Mouse (Mus musculus) embryonic facial prominence, embryonic 11.5 days (tissue): Measurements from ENCODE around the gene Mdfi. TPM values are rescaled to one million over a fixed set of nuclear protein-coding genes. Genes with fewer than 3 reads are reported as not detected.

Experiments
- ATAC-seq: fragments of 200-750 bp; cut with Nextera tagmentation; replicated peaks from 2 replicates; pipeline ENCODE4 v1.8.0; 2017; ENCODE audit warnings: low read depth; ENCODE audit not compliant: insufficient number of reproducible peaks, low FRiP score, low TSS enrichment
- DNase-seq: peaks from one replicate; pipeline ENCODE4 v3.0.0-alpha.2; 2015; ENCODE audit warnings: low spot score
- H3K27ac ChIP-seq: fragments of 300-500 bp; sonication (generic); replicated peaks from 2 replicates; pipeline ENCODE4 v1.5.1; 2014; ENCODE audit warnings: mild to moderate bottlenecking, low read depth, low read length, control low read depth
- H3K27me3 ChIP-seq: fragments of 300-500 bp; sonication (generic); 2 replicates; pipeline ENCODE4 v1.6.1; 2014; ENCODE audit warnings: mild to moderate bottlenecking, low read length, moderate library complexity, mixed read lengths; ENCODE audit not compliant: control insufficient read depth, insufficient read depth
- H3K36me3 ChIP-seq: fragments of 300-500 bp; sonication (generic); replicated peaks from 2 replicates; pipeline ENCODE4 v1.6.1; 2014; ENCODE audit warnings: low read depth, mild to moderate bottlenecking, low read length, moderate library complexity, mixed read lengths; ENCODE audit not compliant: control insufficient read depth, insufficient read depth
- H3K4me1 ChIP-seq: fragments of 300-500 bp; sonication (generic); 2 replicates; pipeline ENCODE4 v1.6.1; 2014; ENCODE audit warnings: low read length, mixed read lengths; ENCODE audit not compliant: control insufficient read depth, insufficient read depth
- H3K4me2 ChIP-seq: fragments of 300-500 bp; sonication (generic); 2 replicates; pipeline ENCODE4 v1.6.1; 2014; ENCODE audit warnings: low read depth, mild to moderate bottlenecking, control low read depth, low read length, moderate library complexity
- H3K4me3 ChIP-seq: fragments of 300-500 bp; sonication (generic); 2 replicates; pipeline ENCODE4 v1.5.1; 2014; ENCODE audit warnings: low read depth, low read length, control low read depth
- H3K9ac ChIP-seq: fragments of 300-500 bp; sonication (generic); replicated peaks from 2 replicates; pipeline ENCODE4 v1.6.1; 2014; ENCODE audit warnings: mild to moderate bottlenecking, control low read depth, low read length
- H3K9me3 ChIP-seq: fragments of 300-500 bp; sonication (generic); replicated peaks from 2 replicates; pipeline ENCODE4 v1.6.1; 2016; ENCODE audit warnings: mild to moderate bottlenecking, low read length, inconsistent platforms, mixed read lengths; ENCODE audit not compliant: control insufficient read depth
- WGBS: fragments of 180-500 bp; shearing (Covaris S2); extraction: QIAGEN DNeasy Blood & Tissue Kit; methylation state at CpG from one replicate; pipeline ENCODE4 v1.1.7; 2014; 5-methylcytosine and 5-hydroxymethylcytosine counted together
- polyA plus RNA-seq: library from polyadenylated mRNA; unstranded; fragments of >200 nt; fragmentation: Nextera tagmentation; extraction: Ambion mirVana; gene quantifications from 2 replicates; pipeline ENCODE4 v1.2.1, GENCODE M21; 2014

Mdfi gene
- polyA plus RNA-seq, 1 experiment from 2014 or later = 75.2 TPM

GRCm38 (mm10) chr17:47795446-47795845 lies 39.0 kb downstream of the Mdfi start:
- Histone ChIP-seq H3K27ac (no peak overlapping the region), H3K4me1 (peaks cover 6% of the 10 kb centered on the region), H3K4me3 (no peak overlapping the region), H3K36me3 (no peaks in the 10 kb centered on the region), H3K4me2 (no peak overlapping the region), H3K9me3 (no peaks in the 10 kb centered on the region), H3K27me3 (no peaks in the 10 kb centered on the region), H3K9ac (no peak overlapping the region)
- 24% methylated on average over 3 of the region's 3 CpGs for WGBS
- ATAC-seq (peak; percentile 49; the same call in 1 of the 2 replicates), DNase-seq (peak; percentile 70)

DNA sequence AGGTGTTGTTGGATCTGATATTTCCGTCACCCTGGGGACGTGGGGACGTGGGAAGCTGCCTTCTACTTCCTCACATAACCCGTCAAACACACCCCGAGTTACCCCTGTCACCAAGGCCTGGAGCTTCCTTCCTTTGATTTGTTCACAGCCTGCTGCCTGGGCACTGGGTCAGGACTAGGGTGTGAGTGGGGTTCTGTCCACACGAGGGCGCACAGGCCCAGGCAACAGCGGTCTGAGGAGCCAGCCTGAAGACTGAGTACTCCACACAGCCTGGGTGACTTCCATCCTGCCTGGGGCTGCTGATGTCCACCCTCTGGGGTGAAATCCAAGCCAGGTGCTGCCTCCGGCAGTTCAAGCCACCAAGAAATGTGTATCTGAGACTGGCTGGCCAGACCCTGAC lies 41.1 kb downstream of the Mdfi start:
- H3K9ac ChIP-seq = no peak overlapping the region
- WGBS = 11% methylated on average over 9 of the region's 9 CpGs
- peak; percentile 87 for DNase-seq
- no peaks in the 10 kb centered on the region for H3K9me3 ChIP-seq
- ATAC-seq = peak; percentile 69
- H3K4me3 ChIP-seq = no peak overlapping the region
- no peak overlapping the region for H3K4me2 ChIP-seq
- peaks cover 6% of the 10 kb centered on the region for H3K4me1 ChIP-seq
- no peaks in the 10 kb centered on the region for H3K27me3 ChIP-seq
- no peaks in the 10 kb centered on the region for H3K36me3 ChIP-seq
- H3K27ac ChIP-seq = no peak overlapping the region

DNA sequence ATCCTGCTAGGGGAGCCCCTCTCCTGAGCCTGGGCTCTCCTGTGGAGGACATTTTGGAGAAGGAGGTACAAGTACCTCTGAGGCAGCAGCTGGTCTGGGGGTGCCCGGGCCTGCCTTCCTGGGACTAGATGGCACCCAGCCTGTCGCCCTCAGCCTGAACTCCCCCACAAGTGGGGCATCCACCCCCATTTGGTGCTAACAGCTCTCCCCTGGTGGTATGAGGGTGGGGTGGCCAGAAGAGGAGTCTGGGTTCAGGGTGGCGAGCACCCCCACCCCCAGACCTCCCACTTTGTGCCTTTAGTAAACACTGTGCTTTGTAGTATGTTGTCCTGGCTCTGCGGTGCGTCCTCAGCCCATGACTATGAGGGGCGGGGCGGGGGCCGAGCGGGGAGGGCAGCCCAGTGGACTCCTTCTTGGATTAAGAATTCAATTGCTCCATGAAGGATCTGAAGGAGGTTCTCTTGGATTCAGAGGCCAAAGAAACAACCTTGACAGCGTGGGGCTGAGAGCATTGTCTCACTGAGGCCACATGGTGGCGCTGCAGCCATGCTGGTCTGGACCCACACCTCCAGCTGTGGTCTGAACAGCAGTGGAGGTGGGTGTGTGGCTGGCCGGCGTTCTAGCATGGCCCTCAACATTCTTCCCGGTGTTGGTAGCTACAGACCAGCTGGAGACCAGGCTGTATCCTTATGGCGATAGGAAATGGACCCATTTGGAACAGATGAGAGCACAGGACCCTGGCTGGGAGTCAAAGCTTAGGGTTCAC lies 42.2 kb downstream of the Mdfi start:
- no peak overlapping the region for H3K9ac ChIP-seq
- H3K27me3 ChIP-seq = no peaks in the 10 kb centered on the region
- no peak overlapping the region for H3K4me3 ChIP-seq
- H3K4me2 ChIP-seq = no peak overlapping the region
- H3K27ac ChIP-seq = no peak overlapping the region
- ATAC-seq = peak; percentile 21; the same call in 1 of the 2 replicates
- WGBS = 23% methylated on average over 15 of the region's 15 CpGs
- no peaks in the 10 kb centered on the region for H3K9me3 ChIP-seq
- H3K4me1 ChIP-seq = peaks cover 14% of the 10 kb centered on the region
- no peaks in the 10 kb centered on the region for H3K36me3 ChIP-seq
- DNase-seq = peak; percentile 93

DNA sequence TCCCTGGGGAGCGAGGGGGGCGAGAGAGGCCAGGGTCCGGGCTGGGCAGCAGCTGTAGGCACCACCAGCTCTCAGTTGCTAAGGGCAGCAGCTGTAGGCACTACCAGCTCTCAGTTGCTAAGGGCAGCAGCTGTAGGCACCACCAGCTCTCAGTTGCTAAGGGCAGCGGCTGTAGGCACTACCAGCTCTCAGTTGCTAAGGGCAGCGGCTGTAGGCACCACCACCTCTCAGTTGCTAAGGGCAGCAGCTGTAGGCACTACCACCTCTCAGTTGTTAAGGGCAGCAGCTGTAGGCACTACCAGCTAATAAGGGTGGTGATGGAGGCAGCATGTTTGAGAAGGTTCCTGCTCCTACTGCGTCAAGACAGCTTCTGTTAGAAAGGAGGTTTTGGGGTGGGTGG lies 45.5 kb downstream of the Mdfi start:
- H3K36me3 ChIP-seq = no peaks in the 10 kb centered on the region
- H3K4me2 ChIP-seq = no peak overlapping the region
- ATAC-seq (no peak), DNase-seq (no peak)
- H3K27ac ChIP-seq = no peak overlapping the region
- no peaks in the 10 kb centered on the region for H3K9me3 ChIP-seq
- H3K4me3 ChIP-seq = no peak overlapping the region
- WGBS = 59% methylated on average over 6 of the region's 6 CpGs
- H3K27me3 ChIP-seq = no peaks in the 10 kb centered on the region
- peaks cover 11% of the 10 kb centered on the region for H3K4me1 ChIP-seq
- H3K9ac ChIP-seq = no peak overlapping the region

DNA sequence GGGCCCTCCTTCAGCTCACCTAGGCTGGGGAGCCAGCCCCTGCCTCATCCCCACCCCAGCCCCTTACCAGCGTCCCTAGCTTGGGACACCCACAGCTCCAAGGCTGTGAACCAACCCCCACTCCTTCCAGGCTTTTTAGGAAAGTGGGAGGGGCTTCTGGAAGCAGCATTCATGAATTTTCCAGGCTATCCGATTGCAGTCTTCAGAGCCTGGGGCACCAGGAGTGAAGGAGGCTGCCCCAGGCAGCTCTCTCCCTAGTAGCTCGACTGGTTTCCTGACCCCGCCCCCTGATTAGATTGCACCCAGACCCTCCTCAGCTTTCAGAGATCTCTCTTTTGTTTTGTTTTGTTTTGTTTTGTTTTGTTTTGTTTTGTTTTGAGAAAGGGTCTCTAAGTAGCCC lies 46.2 kb downstream of the Mdfi start:
- ATAC-seq (no peak), DNase-seq (peak; percentile 81)
- Histone ChIP-seq H3K27me3 (no peaks in the 10 kb centered on the region), H3K4me1 (peaks cover 9% of the 10 kb centered on the region), H3K9me3 (no peaks in the 10 kb centered on the region), H3K36me3 (no peaks in the 10 kb centered on the region), H3K4me2 (no peak overlapping the region; the same call in 1 of the 2 replicates), H3K4me3 (no peak overlapping the region), H3K27ac (no peak overlapping the region), H3K9ac (no peak overlapping the region; the same call in 1 of the 2 replicates)
- WGBS = 2% methylated on average over 4 of the region's 4 CpGs

GRCm38 (mm10) chr17:47787632-47788031 lies 46.9 kb downstream of the Mdfi start:
- DNase-seq = no peak
- Histone ChIP-seq H3K9me3 (no peaks in the 10 kb centered on the region), H3K4me3 (no peak overlapping the region), H3K4me1 (peaks cover 9% of the 10 kb centered on the region), H3K36me3 (no peaks in the 10 kb centered on the region), H3K27me3 (no peaks in the 10 kb centered on the region), H3K27ac (no peak overlapping the region; the same call in 1 of the 2 replicates), H3K9ac (peak overlapping the region; percentile 47), H3K4me2 (no peak overlapping the region; the same call in 1 of the 2 replicates)
- 23% methylated on average over 7 of the region's 8 CpGs for WGBS
- ATAC-seq = no peak

DNA sequence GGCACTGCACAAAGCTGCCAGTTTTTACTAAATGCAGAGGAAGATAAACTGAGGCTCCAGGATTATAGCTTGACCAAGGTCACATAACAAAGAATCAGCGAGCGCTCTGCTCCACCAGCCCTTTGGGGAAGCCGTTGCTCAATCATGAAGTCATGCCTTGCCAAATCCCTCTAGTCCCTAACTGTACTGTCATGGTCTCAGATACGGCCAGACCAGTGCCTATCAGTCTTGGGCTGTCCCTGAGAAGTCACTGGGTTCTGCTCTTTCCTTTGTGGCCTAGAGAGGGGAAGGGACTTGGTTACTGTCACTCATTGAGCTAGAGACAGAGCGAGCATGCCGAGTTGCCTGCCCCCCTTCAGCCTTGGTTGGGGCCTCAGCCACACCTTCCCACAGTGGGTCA lies 50.1 kb downstream of the Mdfi start:
- WGBS = 88% methylated on average over 6 of the region's 6 CpGs
- no peak for ATAC-seq
- no peak overlapping the region for H3K27ac ChIP-seq

GRCm38 (mm10) chr17:47783445-47784223 lies 50.9 kb downstream of the Mdfi start:
- Histone ChIP-seq H3K36me3 (no peaks in the 10 kb centered on the region), H3K27ac (no peak overlapping the region), H3K9ac (no peak overlapping the region), H3K9me3 (no peaks in the 10 kb centered on the region), H3K4me2 (no peak overlapping the region), H3K4me1 (peaks cover 9% of the 10 kb centered on the region), H3K4me3 (no peak overlapping the region), H3K27me3 (no peaks in the 10 kb centered on the region)
- ATAC-seq (no peak), DNase-seq (no peak)
- WGBS = 84% methylated on average over 8 of the region's 8 CpGs

More for the DNA sequence above, 50.1 kb downstream of the Mdfi start:
- Histone ChIP-seq H3K9ac (no peak overlapping the region), H3K9me3 (no peaks in the 10 kb centered on the region), H3K36me3 (no peaks in the 10 kb centered on the region), H3K4me2 (no peak overlapping the region), H3K4me1 (peaks cover 9% of the 10 kb centered on the region), H3K4me3 (no peak overlapping the region), H3K27me3 (no peaks in the 10 kb centered on the region)
- DNase-seq = no peak
